ENCODE assay signal across 8 mouse cellular contexts in the genomic region with DNA sequence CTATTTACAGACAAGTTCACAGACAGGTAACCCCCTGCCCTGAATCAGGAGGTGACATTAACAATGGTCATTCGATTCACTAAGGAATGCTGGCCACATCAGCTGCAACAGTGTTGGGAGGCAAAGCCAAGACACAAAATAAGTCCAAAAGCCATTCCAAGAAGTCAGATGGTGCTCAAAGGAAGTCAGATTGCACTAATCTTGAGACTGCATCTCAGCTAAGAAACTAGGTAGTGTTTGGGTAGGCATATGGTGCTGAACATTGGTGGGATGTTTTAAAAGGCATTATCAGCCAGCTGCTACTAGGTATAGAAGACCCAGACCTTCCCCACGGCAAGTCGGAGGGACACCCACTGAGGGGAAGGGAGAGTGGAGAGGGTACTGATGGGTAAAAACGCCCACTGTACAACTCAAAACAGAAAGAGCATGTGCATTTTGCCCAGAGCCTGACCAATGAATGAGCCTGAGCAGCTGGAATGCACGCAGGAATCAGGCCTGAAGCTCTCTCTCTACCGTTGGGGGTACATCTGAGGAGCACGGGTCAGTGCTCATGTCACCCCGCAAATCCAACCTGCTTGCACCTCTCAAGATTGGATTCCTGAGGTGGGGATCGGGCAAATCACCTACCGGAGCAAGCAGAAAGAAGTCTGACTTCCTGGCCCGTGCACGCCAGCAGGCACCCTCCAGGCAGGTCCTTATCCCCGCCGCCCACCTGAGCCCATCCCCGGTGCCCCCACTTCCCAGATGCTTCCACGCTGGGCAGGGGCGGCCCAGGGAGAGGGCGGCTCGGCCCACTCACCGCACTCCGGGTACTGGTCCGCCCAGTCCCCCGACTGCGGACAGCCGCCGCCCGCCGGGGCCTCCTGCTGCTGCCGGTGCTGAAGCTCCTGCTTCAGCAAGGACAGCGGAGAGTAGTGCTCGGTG. TPM values are rescaled to one million over a fixed set of nuclear protein-coding genes. Genes with fewer than 3 reads are reported as not detected.
DNase-seq lines count a peak whose midpoint lies in the region; ATAC-seq lines count a peak whose summit lies in the region.

No protein-coding gene starts in this region.

- H3K4me2 ChIP-seq in forebrain, embryonic 14.5 days (ENCODE audit: low read length): peak overlapping the region; percentile 89
- peak overlapping the region; percentile 91 for H3K4me2 ChIP-seq in liver, embryonic 15.5 days

- peak overlapping the region; percentile 92 for H3K4me3 ChIP-seq in forebrain, embryonic 14.5 days (ENCODE audit: low read depth, low read length)
- H3K4me3 ChIP-seq in liver, embryonic 15.5 days (replicated peaks): peak overlapping the region; percentile 92

- no peaks in the 10 kb centered on the region for H3K9me3 ChIP-seq in forebrain, embryonic 14.5 days (replicated peaks; ENCODE audit: control insufficient read depth, low read length)
- no peaks in the 10 kb centered on the region for H3K9me3 ChIP-seq in liver, embryonic 15.5 days (replicated peaks)

- WGBS in forebrain, embryonic 14.5 days: 3% methylated on average over 31 of the region's 31 CpGs
- 2% methylated on average over 31 of the region's 31 CpGs for WGBS in liver, embryonic 15.5 days (ENCODE audit: insufficient replicate concordance)

- no peak for DNase-seq in frontal cortex, postnatal 25 days (ENCODE audit: low spot score in 2 of 2)
- peak; percentile 9 for DNase-seq in retina, embryonic 14.5 days (ENCODE audit: low spot score)
- no peak for DNase-seq in retina, postnatal 1 day
- DNase-seq in forebrain, embryonic 14.5 days (ENCODE audit: low spot score): peak; percentile 6
- peak; percentile 54 for DNase-seq in testis, postnatal 10 days (ENCODE audit: low spot score)
- DNase-seq in thymus, adult 18-20 months: no peak

- peak overlapping the region; percentile 94 for H3K9ac ChIP-seq in forebrain, embryonic 14.5 days (ENCODE audit: low read length)
- peak overlapping the region; percentile 92 for H3K9ac ChIP-seq in liver, embryonic 15.5 days

- H3K27ac ChIP-seq in forebrain, embryonic 14.5 days (ENCODE audit: low read depth, low read length): peak overlapping the region; percentile 58; the same call in 1 of the 2 replicates
- peak overlapping the region; percentile 41 for H3K27ac ChIP-seq in liver, embryonic 15.5 days (replicated peaks)

- peaks cover 11% of the 10 kb centered on the region for H3K36me3 ChIP-seq in forebrain, embryonic 14.5 days (ENCODE audit: control insufficient read depth, insufficient read depth, low read length)
- peaks cover 6% of the 10 kb centered on the region; the same call in 1 of the 2 replicates for H3K36me3 ChIP-seq in liver, embryonic 15.5 days (replicated peaks)

- peaks cover 18% of the 10 kb centered on the region for H3K4me1 ChIP-seq in forebrain, embryonic 14.5 days (ENCODE audit: control insufficient read depth, insufficient read depth, low read length)
- H3K4me1 ChIP-seq in liver, embryonic 15.5 days (replicated peaks): peaks cover 35% of the 10 kb centered on the region

- no peaks in the 10 kb centered on the region for H3K27me3 ChIP-seq in forebrain, embryonic 14.5 days (replicated peaks; ENCODE audit: control insufficient read depth, insufficient read depth, low read length)
- no peaks in the 10 kb centered on the region for H3K27me3 ChIP-seq in liver, embryonic 15.5 days

- ATAC-seq in frontal cortex, adult (ENCODE audit: low TSS enrichment): peak; percentile 49
- peak; percentile 72 for ATAC-seq in forebrain, embryonic 14.5 days
- ATAC-seq in liver, embryonic 15.5 days (ENCODE audit: insufficient read depth): peak; percentile 40

RNA-seq across cellular contexts. Expression of a gene that starts 0.6 kb away (rescaled TPM):
- polyA plus RNA-seq in forebrain, embryonic 14.5 days (2014; fragmentation: Nextera tagmentation; extraction: Ambion mirVana): 48.7 and 58.3 TPM in 2 replicates
- 18.3 and 18.4 TPM in 2 replicates for polyA plus RNA-seq in liver, embryonic 15.5 days (2015; fragmentation: Nextera tagmentation; extraction: Ambion mirVana)

RNA-seq across cellular contexts. Expression of a gene that starts 0.7 kb away (rescaled TPM):
- 26.6 and 27.9 TPM in 2 replicates for polyA plus RNA-seq in forebrain, embryonic 14.5 days (2014; fragmentation: Nextera tagmentation; extraction: Ambion mirVana)
- 4.9 and 5.3 TPM in 2 replicates for polyA plus RNA-seq in liver, embryonic 15.5 days (2015; fragmentation: Nextera tagmentation; extraction: Ambion mirVana)

RNA-seq across cellular contexts. Expression of a gene that starts 30.4 kb away (rescaled TPM):
- 0.27 and 0.38 TPM in 2 replicates for polyA plus RNA-seq in forebrain, embryonic 14.5 days (2014; fragmentation: Nextera tagmentation; extraction: Ambion mirVana)
- 2.7 and 3.1 TPM in 2 replicates for polyA plus RNA-seq in liver, embryonic 15.5 days (2015; fragmentation: Nextera tagmentation; extraction: Ambion mirVana)

RNA-seq across cellular contexts. Expression of a gene that starts 58.0 kb away (rescaled TPM):
- 30.6 and 32.4 TPM in 2 replicates for polyA plus RNA-seq in forebrain, embryonic 14.5 days (2014; fragmentation: Nextera tagmentation; extraction: Ambion mirVana)
- polyA plus RNA-seq in liver, embryonic 15.5 days (2015; fragmentation: Nextera tagmentation; extraction: Ambion mirVana): 5.5 and 6.5 TPM in 2 replicates

Comparison
In these comparisons a context has a peak if more than half of its experiments do, and no peak if none do; other contexts are left out.
1. DNase-seq: peak in retina, embryonic 14.5 days (single experiment), forebrain, embryonic 14.5 days (single experiment) and testis, postnatal 10 days (single experiment); none in frontal cortex, postnatal 25 days (0 of 2), retina, postnatal 1 day (single experiment) and thymus, adult 18-20 months (0 of 2).
2. Peak in every context shown above with its lines, with median percentiles within 50 percentile points of each other: ATAC-seq.